Mouse (Mus musculus) spleen, adult 2 months (tissue): Measurements from ENCODE around the gene Timd4. TPM values are rescaled to one million over a fixed set of nuclear protein-coding genes. Genes with fewer than 3 reads are reported as not detected.

Experiments
- DNase-seq, 2 experiments: peaks; one replicate each; pipeline versions ENCODE4 v3.0.0 to v3.0.0-alpha.2; 2012 to 2021; ENCODE audit warnings: low spot score in 2 of 2, low read depth in 1 of 2
- H3K27ac ChIP-seq: fragments of 200-500 bp; 2 replicates; pipeline ENCODE4 v1.5.1; 2012; ENCODE audit warnings: low read length, inconsistent platforms; ENCODE audit not compliant: insufficient read depth
- H3K27me3 ChIP-seq: fragments of 200-500 bp; 2 replicates; pipeline ENCODE4 v1.6.1; 2012; ENCODE audit warnings: mild to moderate bottlenecking, moderate library complexity, low read length, inconsistent platforms; ENCODE audit not compliant: control insufficient read depth, insufficient read depth
- H3K36me3 ChIP-seq: fragments of 200-500 bp; 2 replicates; pipeline ENCODE4 v1.6.1; 2012; ENCODE audit warnings: mild to moderate bottlenecking, low read length, inconsistent platforms; ENCODE audit not compliant: control insufficient read depth, insufficient read depth
- H3K4me1 ChIP-seq: fragments of 200-500 bp; 2 replicates; pipeline ENCODE4 v1.6.1; 2011; ENCODE audit warnings: inconsistent platforms; ENCODE audit not compliant: control insufficient read depth, insufficient read depth, insufficient read length
- H3K4me3 ChIP-seq: fragments of 200-500 bp; 2 replicates; pipeline ENCODE4 v1.5.1; 2011; ENCODE audit warnings: mild to moderate bottlenecking, inconsistent platforms; ENCODE audit not compliant: insufficient read depth, insufficient read length; ENCODE audit errors: extremely low read depth
- CTCF ChIP-seq: fragments of 200-500 bp; IDR thresholded peaks from 2 replicates; pipeline ENCODE4 v1.5.1; 2011; ENCODE audit warnings: mild to moderate bottlenecking, inconsistent platforms; ENCODE audit not compliant: insufficient read depth, insufficient read length, insufficient replicate concordance; ENCODE audit errors: extremely low read depth
- POLR2A ChIP-seq: fragments of 200-500 bp; IDR thresholded peaks from 2 replicates; pipeline ENCODE4 v1.6.1; 2011; ENCODE audit warnings: low read depth, low read length, inconsistent platforms
- WGBS: fragments of 180-500 bp; shearing (Covaris S2); methylation state at CpG from one replicate; pipeline ENCODE4 v1.1.7; 2018; 5-methylcytosine and 5-hydroxymethylcytosine counted together
- polyA plus RNA-seq: library from polyadenylated mRNA; depleted of rRNA; stranded (reverse); fragments of >200 nt; gene quantifications from 2 replicates; pipeline ENCODE4 v1.2.3, GENCODE M21; 2012; rRNA removed

Gene Timd4
- polyA plus RNA-seq, 1 experiment = 27.3 TPM

GRCm38 (mm10) chr11:46875774-46876173, 65.2 kb downstream of the Timd4 start:
- no peaks in the 10 kb centered on the region for H3K36me3 ChIP-seq
- H3K27ac ChIP-seq = no peak overlapping the region
- WGBS = 56% methylated on average over 1 of the region's 1 CpGs
- TF ChIP-seq POLR2A (no peak), CTCF (no peak)
- no peak overlapping the region for H3K4me3 ChIP-seq
- H3K4me1 ChIP-seq = no peaks in the 10 kb centered on the region
- no peak for DNase-seq
- H3K27me3 ChIP-seq = no peaks in the 10 kb centered on the region

- no peak for DNase-seq
- H3K27ac ChIP-seq = no peak overlapping the region
- WGBS = 75% methylated on average over 2 of the region's 2 CpGs
- no peaks in the 10 kb centered on the region for H3K36me3 ChIP-seq
- no peak for TF ChIP-seq POLR2A
- TF ChIP-seq CTCF = no peak
- H3K4me1 ChIP-seq = no peaks in the 10 kb centered on the region
- no peaks in the 10 kb centered on the region for H3K27me3 ChIP-seq
- H3K4me3 ChIP-seq = no peak overlapping the region
These were observed 71.9 kb downstream of the Timd4 start for GRCm38 (mm10) chr11:46882456-46882855.

- Histone ChIP-seq H3K4me3 (no peak overlapping the region), H3K36me3 (no peaks in the 10 kb centered on the region), H3K4me1 (no peaks in the 10 kb centered on the region), H3K27ac (no peak overlapping the region), H3K27me3 (no peaks in the 10 kb centered on the region)
- DNase-seq = no peak
- 85% methylated on average over 3 of the region's 3 CpGs for WGBS
- TF ChIP-seq POLR2A = no peak
- no peak for TF ChIP-seq CTCF
These were observed 78.5 kb downstream of the Timd4 start for GRCm38 (mm10) chr11:46889093-46889492.

Other genes starting within 250 kb of the Timd4 start
- gene BC053393, start 239.3 kb upstream of the Timd4 start, polyA plus RNA-seq = not detected in 2 replicates
- gene Dppa1, start 181.5 kb upstream of the Timd4 start, polyA plus RNA-seq = not detected in 2 replicates
- 0.74 and 1.9 TPM in 2 replicates for gene Timd2, start 103.7 kb upstream of the Timd4 start, polyA plus RNA-seq
- 1.6 and 1.9 TPM in 2 replicates for gene Havcr1, start 75.7 kb upstream of the Timd4 start, polyA plus RNA-seq